Mouse (Mus musculus): Measurements from ENCODE around the gene Sumo1.

- TF ChIP-seq CTCF (IDR thresholded peaks at IDR 0.05; ENCODE audit: low read depth, low read length) (no peak), POLR2A (IDR thresholded peaks at IDR 0.05; ENCODE audit: insufficient read depth, low read length) (no peak), EP300 (IDR thresholded peaks at IDR 0.05; ENCODE audit: insufficient read depth, low read depth, low read length) (no peak)
Measured at GRCm38 (mm10) chr1:59602531-59603416, 67.9 kb downstream of the Sumo1 start.
